Comparison of ENCODE assay signal across 8 mouse cellular contexts in the genomic region with DNA sequence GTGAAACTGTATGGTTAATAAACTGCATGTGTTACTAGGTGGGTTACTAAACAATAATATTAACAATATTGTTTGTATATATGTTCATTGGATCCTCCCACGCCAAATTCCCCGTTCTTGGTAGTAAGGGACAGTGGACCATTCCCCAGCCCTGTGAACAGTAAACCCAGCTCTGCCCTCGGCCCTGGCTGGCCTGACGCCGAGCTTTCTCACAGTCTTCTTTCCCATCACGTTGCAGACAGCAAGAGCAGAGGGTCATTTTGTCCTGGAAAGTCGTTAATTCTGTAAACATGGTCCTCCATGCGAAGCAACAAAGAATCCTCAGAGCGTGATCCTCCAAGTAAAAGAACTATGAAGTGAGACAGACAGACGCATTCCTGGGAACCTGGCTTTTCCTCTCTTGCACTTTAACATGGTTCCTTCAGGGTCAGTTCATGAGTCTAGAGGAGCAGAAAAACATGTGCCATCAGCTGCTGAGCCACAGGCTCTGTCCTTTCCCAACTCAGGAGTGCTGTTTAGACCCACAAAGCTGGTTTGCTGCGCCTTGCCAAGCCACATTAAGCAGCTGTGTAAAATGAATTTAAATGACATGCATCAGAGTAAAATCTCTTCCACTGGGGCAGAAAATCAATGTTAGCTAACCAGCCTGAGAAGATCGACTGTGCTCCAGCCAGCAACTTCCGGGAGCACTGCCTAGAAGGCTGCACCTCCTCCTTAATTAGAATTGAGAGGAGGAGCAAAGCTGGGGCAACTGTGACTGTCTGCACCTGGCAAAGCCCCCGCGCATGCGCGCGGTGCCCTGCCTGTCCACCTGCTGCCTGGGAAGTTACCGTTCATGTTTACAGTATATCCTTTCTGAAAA.
DNase-seq lines count a peak whose midpoint lies in the region; ATAC-seq and TF ChIP-seq lines count a peak whose summit lies in the region.

No protein-coding gene starts in this region.

- peaks cover 11% of the 10 kb centered on the region for H3K36me3 ChIP-seq in E14TG2a.4 (ENCODE audit: insufficient read depth, low read length)
- peaks cover 4% of the 10 kb centered on the region; the same call in 1 of the 2 replicates for H3K36me3 ChIP-seq in forebrain, embryonic 16.5 days (ENCODE audit: control insufficient read depth, insufficient read depth)
- 0 out of 2 replicates have a peak, but pooled peaks cover 9% of the 10 kb centered on the region for H3K36me3 ChIP-seq in hindbrain, postnatal 0 days (ENCODE audit: insufficient read depth, low read length)
- peaks cover 7% of the 10 kb centered on the region; the same call in 1 of the 2 replicates for H3K36me3 ChIP-seq in midbrain, embryonic 15.5 days (replicated peaks)
- H3K36me3 ChIP-seq in spleen, adult 2 months (ENCODE audit: control insufficient read depth, insufficient read depth, low read length), result peaks cover 9% of the 10 kb centered on the region

- peaks cover 9% of the 10 kb centered on the region for H3K4me1 ChIP-seq in E14TG2a.4 (replicated peaks; ENCODE audit: low read depth, low read length)
- H3K4me1 ChIP-seq in forebrain, embryonic 16.5 days (replicated peaks; ENCODE audit: control insufficient read depth, insufficient read depth, low read length), result peaks cover 43% of the 10 kb centered on the region
- peaks cover 33% of the 10 kb centered on the region for H3K4me1 ChIP-seq in hindbrain, postnatal 0 days (ENCODE audit: insufficient read depth, low read length)
- H3K4me1 ChIP-seq in midbrain, embryonic 15.5 days, result peaks cover 40% of the 10 kb centered on the region
- peaks cover 28% of the 10 kb centered on the region; the same call in 1 of the 2 replicates for H3K4me1 ChIP-seq in spleen, adult 2 months (ENCODE audit: control insufficient read depth, insufficient read depth, insufficient read length)

- H3K9me3 ChIP-seq in E14TG2a.4 (ENCODE audit: low read length), result no peaks in the 10 kb centered on the region
- no peaks in the 10 kb centered on the region for H3K9me3 ChIP-seq in forebrain, embryonic 16.5 days (ENCODE audit: control insufficient read depth, low read length)
- no peaks in the 10 kb centered on the region for H3K9me3 ChIP-seq in hindbrain, postnatal 0 days (ENCODE audit: low read length)
- no peaks in the 10 kb centered on the region for H3K9me3 ChIP-seq in midbrain, embryonic 15.5 days

- peak; percentile 82 for ATAC-seq in forebrain, embryonic 16.5 days
- peak; percentile 75 for ATAC-seq in hindbrain, postnatal 0 days
- ATAC-seq in midbrain, embryonic 15.5 days (replicated peaks), result peak; percentile 65
- no peak for ATAC-seq in erythroid progenitor cell, adult 5-6 weeks (replicated peaks; ENCODE audit: low FRiP score, poor library complexity, severe bottlenecking)

- peak overlapping the region; percentile 57 for H3K4me3 ChIP-seq in E14TG2a.4 (replicated peaks; ENCODE audit: low read length)
- H3K4me3 ChIP-seq in forebrain, embryonic 16.5 days (replicated peaks; ENCODE audit: low read length), result no peak overlapping the region
- H3K4me3 ChIP-seq in hindbrain, postnatal 0 days (ENCODE audit: low read length), result no peak overlapping the region
- no peak overlapping the region for H3K4me3 ChIP-seq in midbrain, embryonic 15.5 days
- peak overlapping the region; percentile 47; the same call in 1 of the 2 replicates for H3K4me3 ChIP-seq in spleen, adult 2 months (ENCODE audit: extremely low read depth, insufficient read depth, insufficient read length)

- 0 out of 2 replicates have a peak overlapping the region, but pooled peaks have one; percentile 20 for H3K4me2 ChIP-seq in forebrain, embryonic 16.5 days (ENCODE audit: low read length)
- no peak overlapping the region for H3K4me2 ChIP-seq in hindbrain, postnatal 0 days (ENCODE audit: low read depth, low read length)
- H3K4me2 ChIP-seq in midbrain, embryonic 15.5 days, result no peak overlapping the region

- no peaks in the 10 kb centered on the region for H3K27me3 ChIP-seq in E14TG2a.4 (ENCODE audit: insufficient read depth, low read length)
- H3K27me3 ChIP-seq in forebrain, embryonic 16.5 days (replicated peaks; ENCODE audit: control insufficient read depth, insufficient read depth, low read length), result no peaks in the 10 kb centered on the region
- H3K27me3 ChIP-seq in hindbrain, postnatal 0 days (ENCODE audit: insufficient read depth, low read length), result no peaks in the 10 kb centered on the region
- H3K27me3 ChIP-seq in midbrain, embryonic 15.5 days (replicated peaks), result no peaks in the 10 kb centered on the region
- no peaks in the 10 kb centered on the region for H3K27me3 ChIP-seq in spleen, adult 2 months (ENCODE audit: control insufficient read depth, insufficient read depth, low read length)

- 0 out of 2 replicates have a peak overlapping the region, but pooled peaks have one; percentile 3 for H3K9ac ChIP-seq in forebrain, embryonic 16.5 days (replicated peaks; ENCODE audit: low read depth, low read length)
- H3K9ac ChIP-seq in hindbrain, postnatal 0 days (replicated peaks; ENCODE audit: low read length), result no peak overlapping the region
- H3K9ac ChIP-seq in midbrain, embryonic 15.5 days, result no peak overlapping the region

- no peak for TF ChIP-seq CTCF in E14TG2a.4 (conservative IDR thresholded peaks at IDR 0.05; ENCODE audit: low read length)
- no peak for TF ChIP-seq CTCF in hindbrain, postnatal 0 days (IDR thresholded peaks at IDR 0.05; ENCODE audit: low read depth)
- TF ChIP-seq CTCF in spleen, adult 2 months (IDR thresholded peaks at IDR 0.05; ENCODE audit: extremely low read depth, insufficient read depth, insufficient read length, insufficient replicate concordance), result no peak

- TF ChIP-seq POLR2A in spleen, adult 2 months (IDR thresholded peaks at IDR 0.05; ENCODE audit: low read depth, low read length), result no peak

- 44% methylated on average over 19 of the region's 19 CpGs for WGBS in forebrain, embryonic 16.5 days
- WGBS in hindbrain, postnatal 0 days, result 36% methylated on average over 19 of the region's 19 CpGs
- 57% methylated on average over 19 of the region's 19 CpGs for WGBS in midbrain, embryonic 15.5 days
- WGBS in spleen, adult 2 months, result 46% methylated on average over 19 of the region's 19 CpGs

- peak; percentile 69 for DNase-seq in adrenal gland, postnatal 14 days
- DNase-seq in hindbrain, postnatal 0 days (ENCODE audit: low spot score), result peak; percentile 78
- DNase-seq in left cerebral cortex, adult 11 months (ENCODE audit: low spot score), result peak; percentile 76
- peak; percentile 82 to 83 for DNase-seq in spleen, adult 2 months (ENCODE audit: low read depth in 1 of 2, low spot score in 2 of 2)

- peak overlapping the region; percentile 84 for H3K27ac ChIP-seq in forebrain, embryonic 16.5 days (ENCODE audit: low read length)
- peak overlapping the region; percentile 52 for H3K27ac ChIP-seq in hindbrain, postnatal 0 days
- peak overlapping the region; percentile 55 for H3K27ac ChIP-seq in midbrain, embryonic 15.5 days
- peak overlapping the region; percentile 79 for H3K27ac ChIP-seq in spleen, adult 2 months (ENCODE audit: insufficient read depth, low read length)

Comparison
In these comparisons a context has a peak if more than half of its experiments do, and no peak if none do; other contexts are left out.
1. H3K4me3 ChIP-seq: peak in E14TG2a.4 (single experiment) and spleen, adult 2 months (single experiment); none in forebrain, embryonic 16.5 days (single experiment), hindbrain, postnatal 0 days (single experiment) and midbrain, embryonic 15.5 days (single experiment).
2. Peak in every context shown above with its lines, with median percentiles within 50 percentile points of each other: DNase-seq and H3K27ac ChIP-seq.